Mouse (Mus musculus) midbrain, postnatal 0 days (tissue): Measurements from ENCODE around the gene Mrps6. TPM values are rescaled to one million over a fixed set of nuclear protein-coding genes. Genes with fewer than 3 reads are reported as not detected.

ENCODE experiments used
- ATAC-seq: fragments of 200-750 bp; cut with Nextera tagmentation; 2 replicates; pipeline ENCODE4 v1.8.0; 2017; ENCODE audit warnings: moderate number of reproducible peaks, mild to moderate bottlenecking, moderate TSS enrichment, moderate library complexity; ENCODE audit not compliant: low FRiP score
- DNase-seq: peaks from one replicate; pipeline ENCODE4 v3.0.0-alpha.2; 2015; ENCODE audit warnings: low spot score
- H3K27ac ChIP-seq: fragments of 300-500 bp; sonication (generic); 2 replicates; pipeline ENCODE4 v1.5.1; 2014; ENCODE audit warnings: low read depth, mild to moderate bottlenecking, low read length, mixed read lengths
- H3K27me3 ChIP-seq: fragments of 300-500 bp; sonication (generic); 2 replicates; pipeline ENCODE4 v1.6.1; 2014; ENCODE audit warnings: low read length, control low read depth, mixed read lengths; ENCODE audit not compliant: insufficient read depth
- H3K36me3 ChIP-seq: fragments of 300-500 bp; sonication (generic); 2 replicates; pipeline ENCODE4 v1.6.1; 2014; ENCODE audit warnings: low read length, control low read depth, mixed read lengths; ENCODE audit not compliant: insufficient read depth
- H3K4me1 ChIP-seq: fragments of 300-500 bp; sonication (generic); 2 replicates; pipeline ENCODE4 v1.6.1; 2014; ENCODE audit warnings: mild to moderate bottlenecking, control low read depth, antibody characterized with exemption, low read length, mixed read lengths; ENCODE audit not compliant: insufficient read depth
- H3K4me2 ChIP-seq: fragments of 300-500 bp; sonication (generic); 2 replicates; pipeline ENCODE4 v1.6.1; 2014; ENCODE audit warnings: low read depth, mild to moderate bottlenecking, low read length, mixed read lengths; ENCODE audit not compliant: poor library complexity, severe bottlenecking
- H3K4me3 ChIP-seq: fragments of 300-500 bp; sonication (generic); 2 replicates; pipeline ENCODE4 v1.5.1; 2014; ENCODE audit warnings: low read depth, mild to moderate bottlenecking, low read length, moderate library complexity
- H3K9ac ChIP-seq: fragments of 300-500 bp; sonication (generic); replicated peaks from 2 replicates; pipeline ENCODE4 v1.6.1; 2014; ENCODE audit warnings: mild to moderate bottlenecking, low read length, moderate library complexity, mixed read lengths; ENCODE audit not compliant: poor library complexity, severe bottlenecking
- H3K9me3 ChIP-seq: fragments of 300-500 bp; sonication (generic); 2 replicates; pipeline ENCODE4 v1.6.1; 2016; ENCODE audit warnings: low read length, control low read depth
- CTCF ChIP-seq: IDR thresholded peaks from 2 replicates; pipeline ENCODE4 v1.5.1; 2016; ENCODE audit warnings: antibody characterized with exemption, mild to moderate bottlenecking
- WGBS: fragments of 180-500 bp; shearing (Covaris S2); extraction: QIAGEN DNeasy Blood & Tissue Kit; methylation state at CpG from one replicate; pipeline ENCODE4 v1.1.7; 2014; 5-methylcytosine and 5-hydroxymethylcytosine counted together
- polyA plus RNA-seq: library from polyadenylated mRNA; unstranded; fragments of >200 nt; fragmentation: Nextera tagmentation; extraction: Ambion mirVana; gene quantifications from 2 replicates; pipeline ENCODE4 v1.2.1, GENCODE M21; 2015
- total RNA-seq: library from RNA; depleted of rRNA; stranded (reverse); fragments of >200 nt; gene quantifications from 2 replicates; pipeline ENCODE4 v1.2.3, GENCODE M21; 2014

Gene Mrps6
- total and polyA plus RNA-seq, 2 experiments from 2014 or later, result 38.7 to 148 TPM

- Histone ChIP-seq H3K4me2 (no peak overlapping the region), H3K9ac (no peak overlapping the region), H3K36me3 (no peaks in the 10 kb centered on the region), H3K9me3 (no peaks in the 10 kb centered on the region), H3K4me1 (peaks cover 16% of the 10 kb centered on the region; the same call in 1 of the 2 replicates), H3K4me3 (no peak overlapping the region), H3K27ac (no peak overlapping the region), H3K27me3 (no peaks in the 10 kb centered on the region)
- ATAC-seq (no peak), DNase-seq (peak; percentile 45)
- TF ChIP-seq CTCF, result no peak
- 69% methylated on average over 17 of the region's 17 CpGs for WGBS
Observed at GRCm38 (mm10) chr16:92120899-92121531, 62.9 kb downstream of the Mrps6 start.

- no peak overlapping the region for H3K9ac ChIP-seq
- H3K9me3 ChIP-seq, result no peaks in the 10 kb centered on the region
- H3K4me2 ChIP-seq, result no peak overlapping the region
- WGBS, result 52% methylated on average over 4 of the region's 4 CpGs
- TF ChIP-seq CTCF, result no peak
- no peaks in the 10 kb centered on the region for H3K27me3 ChIP-seq
- ATAC-seq, result no peak
- H3K4me3 ChIP-seq, result no peak overlapping the region
- no peaks in the 10 kb centered on the region for H3K36me3 ChIP-seq
- H3K27ac ChIP-seq, result no peak overlapping the region
- DNase-seq, result no peak
- no peaks in the 10 kb centered on the region for H3K4me1 ChIP-seq
Observed at GRCm38 (mm10) chr16:92127226-92127625, 69.2 kb downstream of the Mrps6 start.

- Histone ChIP-seq H3K4me2 (no peak overlapping the region), H3K27ac (no peak overlapping the region), H3K4me3 (no peak overlapping the region), H3K9ac (no peak overlapping the region), H3K27me3 (no peaks in the 10 kb centered on the region), H3K4me1 (no peaks in the 10 kb centered on the region), H3K36me3 (no peaks in the 10 kb centered on the region), H3K9me3 (no peaks in the 10 kb centered on the region)
- no peak for ATAC-seq
- WGBS, result 91% methylated on average over 5 of the region's 5 CpGs
- TF ChIP-seq CTCF, result no peak
- no peak for DNase-seq
Observed at GRCm38 (mm10) chr16:92127666-92128065, 69.6 kb downstream of the Mrps6 start.

- no peaks in the 10 kb centered on the region for H3K9me3 ChIP-seq
- no peak overlapping the region for H3K9ac ChIP-seq
- no peak for TF ChIP-seq CTCF
- H3K27ac ChIP-seq, result no peak overlapping the region
- no peak for DNase-seq
- no peak overlapping the region for H3K4me3 ChIP-seq
- H3K27me3 ChIP-seq, result no peaks in the 10 kb centered on the region
- WGBS, result 87% methylated on average over 8 of the region's 8 CpGs
- no peaks in the 10 kb centered on the region for H3K36me3 ChIP-seq
- H3K4me1 ChIP-seq, result no peaks in the 10 kb centered on the region
- H3K4me2 ChIP-seq, result no peak overlapping the region
- ATAC-seq, result no peak
Observed at GRCm38 (mm10) chr16:92129843-92130242, 71.8 kb downstream of the Mrps6 start.

- Histone ChIP-seq H3K9me3 (no peaks in the 10 kb centered on the region), H3K4me1 (no peaks in the 10 kb centered on the region), H3K4me3 (no peak overlapping the region), H3K4me2 (no peak overlapping the region), H3K36me3 (no peaks in the 10 kb centered on the region), H3K27me3 (no peaks in the 10 kb centered on the region), H3K27ac (no peak overlapping the region), H3K9ac (no peak overlapping the region)
- WGBS, result 89% methylated on average over 4 of the region's 4 CpGs
- no peak for TF ChIP-seq CTCF
- DNase-seq (no peak), ATAC-seq (no peak)
Observed at GRCm38 (mm10) chr16:92132511-92132910, 74.4 kb downstream of the Mrps6 start.

- 71% methylated on average over 11 of the region's 11 CpGs for WGBS
- Histone ChIP-seq H3K9me3 (no peaks in the 10 kb centered on the region), H3K36me3 (no peaks in the 10 kb centered on the region), H3K4me3 (no peak overlapping the region), H3K27ac (peak overlapping the region; percentile 1; the same call in 1 of the 2 replicates), H3K4me1 (peaks cover under 1% of the 10 kb centered on the region; the same call in 1 of the 2 replicates), H3K4me2 (no peak overlapping the region), H3K9ac (no peak overlapping the region), H3K27me3 (no peaks in the 10 kb centered on the region)
- no peak for TF ChIP-seq CTCF
- ATAC-seq, result no peak
- DNase-seq, result no peak
Observed at GRCm38 (mm10) chr16:92134148-92134764, 76.2 kb downstream of the Mrps6 start.
